Mouse (Mus musculus): ENCODE measurements at regions not wholly inside any gene's neighbourhood (a gene's known extent, or its start where the extent isn't known, plus 50 kb on each side); places are given as distances from the start of the nearest gene placed in this dataset.

DNA sequence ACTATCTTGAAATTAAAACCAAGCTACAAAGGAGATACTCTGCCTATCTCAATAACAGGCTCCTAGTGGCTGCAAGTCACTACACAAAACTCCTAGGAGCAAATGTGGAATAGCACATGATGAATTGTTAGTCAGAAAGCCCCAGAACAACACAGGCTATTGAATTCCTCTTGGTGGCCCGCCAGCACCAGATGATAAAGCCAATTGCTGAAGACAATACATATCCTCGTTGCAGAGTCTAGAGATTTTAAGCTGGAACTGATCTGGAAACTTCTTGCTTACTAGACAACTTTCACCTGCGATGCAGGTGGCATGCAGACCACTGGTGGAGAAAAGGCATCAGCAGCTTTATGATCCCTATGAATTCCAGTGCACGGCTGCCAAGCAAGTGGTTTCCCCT lies 126.5 kb upstream of the Eya4 start:
- TF ChIP-seq CTCF (IDR thresholded peaks at IDR 0.05; ENCODE audit: borderline replicate concordance, extremely low read depth, insufficient read depth, insufficient read length): no peak
- no peak for TF ChIP-seq POLR2A (IDR thresholded peaks at IDR 0.05; ENCODE audit: borderline replicate concordance, extremely low read depth, insufficient read depth, insufficient read length, poor library complexity, severe bottlenecking)

Data from brain, embryonic 14.5 days (tissue).